Mouse (Mus musculus) heart, postnatal 36 days (tissue): ENCODE results near the gene Elmo1. TPM values are rescaled to one million over a fixed set of nuclear protein-coding genes. Genes with fewer than 3 reads are reported as not detected.
A peak's percentile ranks its signal among the peaks of the same experiment; 100 is the strongest.

Experiments
- DNase-seq, 2 experiments: peaks; one replicate each; pipeline ENCODE4 v3.0.0; 2021 to 2022
- intact Hi-C: fragments of 180-260 bp; cut with DNase I; formaldehyde crosslinking; loops from one replicate; pipeline ENCODE4 v1.15.1; 2025
- total RNA-seq, 2 experiments: library from RNA; stranded (reverse); gene quantifications; 2 replicates each; pipeline ENCODE4 v1.2.3; 2021

Gene Elmo1
- total RNA-seq, 2 experiments from 2014 or later, result 8.5 to 11.2 TPM

GRCm38 (mm10) chr13:20489698-20490417 is 399.5 kb downstream of the Elmo1 start:
- intact Hi-C loops, result loop anchor here (5.0 kb wide), 1 partner anchor 178 kb away; no protein-coding TSS in a partner anchor
- DNase-seq, result peak in 1 of 2 experiments; percentile 12

GRCm38 (mm10) chr13:20490860-20491594 is 400.6 kb downstream of the Elmo1 start:
- DNase-seq, result no peak
- intact Hi-C loops, result loop anchor here (5.0 kb wide), 1 partner anchor 179 kb away; no protein-coding TSS in a partner anchor

GRCm38 (mm10) chr13:20491666-20492065 is 401.3 kb downstream of the Elmo1 start:
- intact Hi-C loops, result loop anchor here (5.0 kb wide), 1 partner anchor 179 kb away; no protein-coding TSS in a partner anchor
- DNase-seq, result no peak

- no peak for DNase-seq
- intact Hi-C loops, result loop anchor here (5.0 kb wide), 1 partner anchor 182 kb away; no protein-coding TSS in a partner anchor
Measured at GRCm38 (mm10) chr13:20494047-20494739, 403.8 kb downstream of the Elmo1 start.

GRCm38 (mm10) chr13:20501923-20502322 is 411.5 kb downstream of the Elmo1 start:
- no peak for DNase-seq
- intact Hi-C loops, result no loop called here

GRCm38 (mm10) chr13:20503371-20503770 is 413.0 kb downstream of the Elmo1 start:
- no peak for DNase-seq

GRCm38 (mm10) chr13:20507381-20508129 is 417.2 kb downstream of the Elmo1 start:
- intact Hi-C loops, result no loop called here
- no peak for DNase-seq

More at GRCm38 (mm10) chr13:20503371-20503770, 413.0 kb downstream of the Elmo1 start:
- intact Hi-C loops, result no loop called here

GRCm38 (mm10) chr13:20511026-20511425 is 420.6 kb downstream of the Elmo1 start:
- intact Hi-C loops, result no loop called here
- DNase-seq, result no peak

GRCm38 (mm10) chr13:20512317-20513240 is 422.2 kb downstream of the Elmo1 start:
- no peak for DNase-seq
- intact Hi-C loops, result no loop called here

- intact Hi-C loops, result no loop called here
- DNase-seq, result no peak
Measured at GRCm38 (mm10) chr13:20514721-20515120, 424.3 kb downstream of the Elmo1 start.

- no peak for DNase-seq
- intact Hi-C loops, result no loop called here
Measured at GRCm38 (mm10) chr13:20516096-20516495, 425.7 kb downstream of the Elmo1 start.

- no peak for DNase-seq
- intact Hi-C loops, result no loop called here
Measured at GRCm38 (mm10) chr13:20517702-20518101, 427.3 kb downstream of the Elmo1 start.

GRCm38 (mm10) chr13:20521492-20521891 is 431.1 kb downstream of the Elmo1 start:
- DNase-seq, result no peak
- intact Hi-C loops, result no loop called here

- intact Hi-C loops, result no loop called here
- DNase-seq, result no peak
Measured at GRCm38 (mm10) chr13:20523671-20524070, 433.3 kb downstream of the Elmo1 start.

GRCm38 (mm10) chr13:20525844-20526243 is 435.4 kb downstream of the Elmo1 start:
- DNase-seq, result no peak
- intact Hi-C loops, result no loop called here

GRCm38 (mm10) chr13:20537053-20537452 is 446.7 kb downstream of the Elmo1 start:
- no peak for DNase-seq
- intact Hi-C loops, result no loop called here

- intact Hi-C loops, result no loop called here
- no peak for DNase-seq
Measured at GRCm38 (mm10) chr13:20537487-20537886, 447.1 kb downstream of the Elmo1 start.

GRCm38 (mm10) chr13:20538216-20539070 is 448.0 kb downstream of the Elmo1 start:
- no peak for DNase-seq
- intact Hi-C loops, result no loop called here
